Mouse (Mus musculus) testis, postnatal 14 days (tissue): ENCODE measurements around the gene Ranbp1.

Source experiments
- DNase-seq: peaks from one replicate; pipeline ENCODE4 v3.0.0; 2021; ENCODE audit warnings: low spot score

Ranbp1 gene

GRCm38 (mm10) chr16:18234671-18235388 lies 13.7 kb downstream of the Ranbp1 start, which contains the start of gene Zdhhc8:
Zdhhc8 (minus strand) TSS chr16:18235136.
- DNase-seq, result peak; percentile 75

DNA sequence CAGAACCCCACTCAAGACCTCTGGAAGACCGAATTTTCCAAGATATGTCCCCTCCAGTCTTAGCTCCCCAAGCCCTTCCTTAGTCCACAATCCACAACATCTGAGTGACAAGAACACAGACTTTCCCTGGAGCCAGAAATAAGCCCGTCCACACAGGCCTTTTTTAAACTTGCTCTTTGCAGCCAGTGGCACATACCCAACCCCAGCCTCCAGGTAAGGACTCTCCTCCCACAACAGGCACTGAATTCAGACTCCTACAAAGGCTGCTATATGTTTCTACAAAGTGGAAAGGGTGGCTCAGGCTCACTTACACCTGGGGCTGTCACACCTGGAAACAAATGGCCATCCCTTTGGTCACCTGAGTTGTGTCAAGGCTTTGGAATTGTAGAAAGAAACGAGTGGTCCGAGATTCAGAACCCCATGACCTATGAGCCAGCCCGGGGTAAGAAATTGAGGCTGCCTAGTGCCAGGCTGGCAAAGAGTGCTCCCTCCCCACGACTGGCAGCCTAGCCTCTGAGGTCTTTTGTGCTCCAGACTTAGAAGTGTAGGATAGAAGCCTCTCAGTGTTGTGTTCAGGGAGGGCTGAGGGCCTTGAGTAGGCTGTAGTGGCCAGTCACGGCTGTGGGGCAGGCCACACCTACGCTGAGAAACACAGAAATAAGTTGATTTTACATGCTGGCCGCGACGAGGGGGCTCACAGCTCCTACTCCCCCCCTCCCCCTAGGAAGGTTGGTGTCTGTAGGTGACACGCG lies 14.4 kb downstream of the Ranbp1 start:
- DNase-seq, result no peak

DNA sequence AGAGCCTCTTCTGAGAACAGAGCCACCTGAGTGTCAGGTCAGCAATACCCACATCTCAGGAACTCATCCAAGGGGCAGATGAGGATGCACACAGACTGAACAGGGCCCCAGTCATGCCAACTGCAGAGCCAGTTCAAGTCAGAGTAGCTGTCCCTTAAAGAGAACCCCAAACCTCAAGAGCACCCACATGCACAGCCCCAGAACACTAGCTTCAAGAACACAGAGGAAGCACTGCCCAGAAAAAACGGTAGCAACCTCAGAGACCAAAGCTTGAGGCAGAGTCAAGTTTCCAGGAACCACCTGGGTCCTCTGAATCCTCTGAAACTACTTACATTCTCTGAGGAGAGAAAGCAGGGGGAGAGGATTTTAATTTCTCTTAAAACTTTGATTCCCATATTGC lies 15.1 kb downstream of the Ranbp1 start:
- no peak for DNase-seq

- DNase-seq, result no peak
Measured at GRCm38 (mm10) chr16:18231451-18231850, 17.1 kb downstream of the Ranbp1 start.

GRCm38 (mm10) chr16:18231047-18231446 lies 17.5 kb downstream of the Ranbp1 start:
- no peak for DNase-seq

DNA sequence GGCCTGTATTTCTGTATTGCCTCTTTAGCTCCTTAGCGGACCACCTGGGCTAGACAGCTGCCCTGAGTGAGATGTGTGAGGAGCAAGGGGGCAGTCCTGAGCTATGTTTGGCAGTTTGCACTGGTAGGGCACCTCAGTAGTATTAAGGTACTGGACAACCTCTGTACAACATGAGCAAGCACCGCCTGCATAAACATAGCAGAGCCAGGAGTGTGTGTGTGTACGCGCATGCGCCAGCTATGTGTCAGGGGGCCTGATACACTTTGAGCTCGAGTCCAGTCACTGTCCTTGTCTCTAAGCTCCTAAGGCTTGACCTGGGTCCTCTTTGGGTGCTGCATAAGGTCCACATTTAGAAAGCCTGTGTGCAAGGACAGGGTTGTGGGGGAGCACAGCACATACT lies 17.9 kb downstream of the Ranbp1 start:
- no peak for DNase-seq

- DNase-seq, result no peak
Measured at GRCm38 (mm10) chr16:18229622-18230021, 18.9 kb downstream of the Ranbp1 start.

- DNase-seq, result no peak
Measured at GRCm38 (mm10) chr16:18228856-18229255, 19.7 kb downstream of the Ranbp1 start.

DNA sequence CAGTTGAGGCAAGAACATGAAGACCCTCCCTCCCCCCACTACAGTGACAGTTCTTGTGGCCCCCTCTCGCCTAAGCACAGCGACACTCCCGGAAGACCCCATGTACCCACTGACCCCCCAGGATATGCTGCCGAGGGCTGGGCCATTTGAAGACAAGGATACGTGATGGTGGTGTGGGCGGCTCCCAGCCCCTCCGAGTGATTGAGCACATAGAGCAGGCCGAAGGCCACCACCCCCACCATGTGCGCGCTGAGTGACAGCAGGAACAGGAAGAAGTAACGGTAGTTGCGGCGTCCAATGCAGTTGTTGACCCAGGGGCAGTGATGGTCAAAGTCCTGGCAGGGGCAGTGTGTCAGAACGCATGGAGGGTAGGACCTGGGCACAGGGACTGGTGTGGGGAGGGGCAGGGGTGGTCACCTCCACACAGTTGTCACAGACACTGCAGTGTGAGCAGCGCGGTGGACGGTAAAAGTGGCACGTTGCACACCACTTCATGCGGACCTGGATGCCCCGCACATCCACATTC lies 20.6 kb downstream of the Ranbp1 start:
- DNase-seq, result no peak

DNA sequence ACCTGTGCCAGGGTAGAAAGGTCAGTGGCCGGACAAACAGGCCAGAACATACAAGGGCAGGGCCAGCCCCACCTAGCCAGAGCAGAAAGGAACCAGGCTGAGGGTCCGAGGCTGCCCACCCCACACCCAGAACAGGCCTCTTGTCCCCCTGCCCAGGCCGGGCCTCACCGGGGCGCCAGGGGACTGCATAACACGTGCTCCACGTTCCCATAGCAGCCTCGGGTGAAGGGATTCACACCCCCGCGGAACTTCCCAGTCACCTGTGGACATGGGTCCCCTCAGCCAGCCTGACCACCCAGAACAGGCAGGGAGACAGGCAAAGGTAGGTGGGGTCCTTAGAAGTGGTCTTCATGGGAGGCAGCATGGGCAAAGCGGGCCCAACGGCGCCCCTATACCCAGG lies 21.3 kb downstream of the Ranbp1 start:
- DNase-seq, result no peak

DNA sequence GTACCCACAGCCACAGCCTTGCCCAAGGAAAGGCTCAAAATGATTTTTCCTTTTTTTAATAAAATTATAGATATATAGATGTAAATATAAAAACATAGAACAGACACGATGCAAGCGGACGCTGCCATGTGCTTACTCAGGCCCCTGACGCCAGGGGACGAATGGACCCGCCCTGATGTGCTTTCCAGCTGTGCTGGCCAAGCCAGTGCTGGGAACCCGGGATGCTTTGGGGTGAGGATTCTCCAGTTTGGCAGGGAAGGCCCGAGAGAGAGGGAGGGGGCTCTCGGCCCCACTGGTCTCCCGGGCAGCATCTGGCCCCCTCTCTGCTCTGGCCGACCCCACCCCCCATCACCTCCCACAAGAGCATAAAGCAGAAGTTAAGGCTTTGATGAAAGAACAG lies 26.3 kb downstream of the Ranbp1 start:
- no peak for DNase-seq

- DNase-seq, result no peak
Measured at GRCm38 (mm10) chr16:18221543-18221898, 27.0 kb downstream of the Ranbp1 start.

DNA sequence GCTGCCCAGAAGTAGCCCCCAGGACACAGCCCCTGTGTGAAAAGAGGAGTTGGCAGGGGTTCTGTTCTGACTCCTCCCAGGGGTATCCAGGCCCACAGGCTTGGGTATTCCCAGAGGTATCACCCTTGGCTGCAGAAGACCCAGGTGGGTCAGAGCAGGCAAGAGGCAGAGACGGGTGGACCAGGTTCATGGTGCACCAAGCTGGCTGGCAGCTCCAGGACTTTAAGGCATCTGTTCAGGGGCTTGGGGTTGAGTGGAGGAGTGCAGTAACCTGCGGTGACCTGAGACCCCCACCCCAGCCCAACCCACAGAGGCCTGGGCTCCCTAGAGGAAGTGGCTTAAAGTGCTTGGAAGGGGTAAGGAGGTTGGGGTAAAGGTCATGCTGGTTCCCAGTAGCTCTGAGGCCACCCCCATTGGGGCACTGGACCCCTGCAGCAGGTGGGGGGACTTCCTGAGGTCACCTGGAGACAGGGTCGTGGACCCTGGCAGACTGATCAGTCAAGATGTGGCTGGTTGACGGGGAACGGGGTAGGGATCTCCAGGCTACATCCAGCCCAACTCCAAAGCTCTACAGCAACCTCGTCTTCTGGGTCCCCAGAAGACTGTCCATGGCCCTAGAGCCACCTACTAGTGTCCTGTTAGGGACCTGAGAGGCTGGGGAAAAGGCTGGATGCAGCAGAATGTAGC lies 27.5 kb downstream of the Ranbp1 start:
- DNase-seq, result no peak

DNA sequence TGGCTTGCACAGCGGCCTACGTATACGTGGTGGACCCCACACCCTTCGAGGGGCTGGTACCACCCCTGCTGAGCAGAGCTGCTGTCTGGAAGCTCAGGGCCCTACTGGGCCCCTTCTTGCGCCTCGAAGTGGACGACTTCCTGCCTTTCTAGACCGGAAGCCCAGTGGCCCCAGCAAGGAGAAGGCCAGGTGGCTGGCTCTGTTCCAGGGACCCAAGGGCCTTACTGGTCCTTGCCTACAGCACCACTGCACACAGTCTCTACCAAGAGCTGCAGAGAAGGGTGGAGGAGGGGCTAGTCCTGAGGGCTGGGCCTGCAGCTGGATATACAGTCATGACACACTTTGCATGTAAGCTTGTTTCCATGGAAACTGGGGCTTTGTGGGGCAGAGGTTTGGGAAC lies 28.5 kb downstream of the Ranbp1 start:
- no peak for DNase-seq

DNA sequence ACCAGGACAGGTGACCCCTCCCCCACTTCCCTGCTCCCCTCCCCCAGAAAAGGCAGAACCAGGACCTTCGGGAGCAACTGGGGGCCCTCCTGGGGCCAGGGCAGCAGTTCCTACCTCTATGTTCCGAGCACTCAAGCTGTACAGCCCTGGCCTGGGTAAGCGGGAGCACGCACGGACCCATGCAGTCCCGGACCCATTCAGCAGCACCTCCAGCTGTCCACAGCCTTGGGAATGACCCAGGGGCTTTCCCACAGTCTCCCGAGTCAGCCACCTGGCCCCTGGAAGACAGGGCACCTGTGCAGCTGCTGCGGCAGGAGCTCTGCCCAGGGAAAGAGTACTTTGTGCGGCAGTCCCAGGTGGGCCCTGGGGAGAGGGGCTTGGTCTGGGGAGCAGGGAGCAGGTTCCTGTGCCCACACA lies 29.9 kb downstream of the Ranbp1 start:
- DNase-seq, result no peak

DNA sequence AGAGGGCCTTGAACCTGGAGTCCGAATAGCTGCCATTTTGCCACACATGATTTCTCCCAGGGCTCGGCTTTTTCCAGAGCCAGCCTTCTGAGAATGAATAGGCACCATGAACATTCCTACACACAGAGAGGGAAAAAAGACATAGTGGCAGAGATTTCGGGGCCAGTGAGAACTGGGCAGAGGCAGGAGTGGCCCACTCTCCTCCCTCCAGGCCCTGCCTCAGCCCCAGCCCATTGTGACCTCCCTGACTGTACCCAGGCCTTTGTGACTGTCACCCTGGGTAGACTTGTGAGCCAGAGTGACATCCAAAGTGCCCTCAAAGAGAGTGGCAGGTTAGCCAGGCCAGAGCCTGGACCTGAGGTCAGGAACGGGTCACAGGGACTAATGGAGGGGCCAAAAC lies 31.0 kb downstream of the Ranbp1 start, which contains the start of gene Ccdc188:
Gene Ccdc188, plus strand, starts transcription at position 301 of the 400 bp plus-strand sequence.
- no peak for DNase-seq

DNA sequence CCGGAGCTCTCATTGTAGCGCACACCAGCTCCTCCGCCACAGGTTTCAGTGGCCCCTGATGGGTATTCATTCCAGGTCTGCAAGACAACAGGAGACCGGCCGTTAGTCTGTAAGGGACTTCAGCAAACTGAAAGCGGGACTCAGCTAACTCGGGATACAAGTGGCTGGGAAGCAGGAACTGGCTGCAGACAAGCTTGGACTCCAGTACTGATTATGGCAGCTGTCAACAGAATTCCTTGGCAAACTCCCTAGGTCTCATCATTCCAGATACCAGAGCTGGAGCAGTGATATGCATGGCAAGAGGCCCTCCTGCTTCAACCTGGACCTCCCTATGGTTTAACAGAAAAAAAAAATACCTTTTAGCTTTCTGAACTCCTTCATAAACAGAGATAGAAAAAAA lies 33.7 kb downstream of the Ranbp1 start:
- no peak for DNase-seq

GRCm38 (mm10) chr16:18213689-18214088 lies 34.8 kb downstream of the Ranbp1 start:
- no peak for DNase-seq

DNA sequence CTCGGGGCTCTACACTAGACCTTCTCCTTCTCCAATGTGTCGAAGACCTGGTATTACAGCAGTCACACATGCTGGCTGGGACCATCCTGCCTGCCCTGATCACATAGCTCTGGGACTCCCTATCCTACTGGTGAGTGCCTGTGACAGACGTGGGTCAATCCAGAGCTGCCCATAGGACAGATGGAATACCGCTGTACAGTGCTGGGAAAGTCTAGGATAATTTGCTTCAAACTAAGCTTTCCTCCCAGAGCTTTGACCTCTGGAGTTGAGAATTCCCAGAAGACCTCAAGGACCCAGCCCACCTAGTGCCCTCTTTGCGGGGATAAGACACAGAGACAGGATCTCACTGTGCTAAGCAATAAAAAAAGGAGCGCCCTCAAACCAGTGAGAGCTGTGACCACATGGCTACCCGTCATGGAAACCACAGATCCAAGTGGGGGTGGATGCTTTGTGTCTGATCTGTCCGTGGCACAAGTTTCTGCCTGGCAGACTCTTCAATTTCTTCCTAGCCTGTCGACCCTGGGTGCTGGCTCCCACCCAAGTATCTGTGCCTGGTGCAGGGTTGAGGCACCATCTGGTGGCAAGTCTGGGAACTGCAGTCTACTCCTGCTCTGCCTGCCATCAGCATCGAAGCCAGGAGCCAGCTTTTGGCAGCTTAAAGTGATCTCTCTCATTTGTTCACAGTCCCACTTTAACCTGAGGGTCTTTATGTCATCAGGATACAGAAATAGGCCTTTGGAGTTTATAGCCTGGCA lies 36.9 kb downstream of the Ranbp1 start:
- DNase-seq, result peak; percentile 75

- no peak for DNase-seq
Measured at GRCm38 (mm10) chr16:18210701-18211416, 37.7 kb downstream of the Ranbp1 start.

GRCm38 (mm10) chr16:18203430-18204091 lies 45.0 kb downstream of the Ranbp1 start:
- DNase-seq, result no peak
